Mouse (Mus musculus) kidney, adult 9 months (tissue): ENCODE results near the gene Mrpl11.
"Not testable (repeated sequence)": the region's sequence is repeated elsewhere in the genome, so short reads cannot be mapped to it uniquely, and the experiment has no call there.

ENCODE experiments used
- DNase-seq: peaks from one replicate; pipeline ENCODE4 v3.0.0; 2022

The Mrpl11 gene

DNA sequence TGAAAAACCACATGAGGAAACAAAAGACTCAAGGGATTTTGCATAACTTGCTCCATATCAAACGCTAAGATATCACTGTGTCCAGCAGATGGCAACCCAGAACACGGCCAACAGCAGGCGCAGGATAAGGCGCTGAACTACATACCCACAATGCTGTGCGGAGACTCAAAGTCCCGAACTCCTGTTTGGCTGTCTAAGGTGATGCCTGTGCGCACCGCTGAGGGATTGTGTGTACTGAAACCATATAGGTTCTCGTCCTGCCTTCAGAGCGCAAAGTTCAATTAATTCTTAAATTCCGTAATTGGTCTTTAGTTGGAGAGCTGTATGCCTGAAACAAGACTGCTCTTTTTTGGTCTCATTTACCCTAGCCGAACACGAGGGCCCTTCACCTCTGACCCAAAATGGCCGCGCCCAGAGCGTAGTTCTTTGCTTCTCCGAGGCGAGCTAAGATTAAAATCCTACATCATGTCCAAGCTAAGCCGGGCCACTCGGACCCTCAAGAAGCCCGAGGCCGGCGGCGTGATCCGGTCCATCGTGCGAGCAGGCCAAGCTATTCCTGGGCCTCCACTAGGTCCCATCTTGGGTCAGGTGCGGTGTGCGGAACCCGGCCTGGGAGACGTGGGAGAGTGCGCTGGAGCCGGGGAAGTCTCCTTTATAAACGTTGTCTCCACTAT lies at the start of gene Mrpl11:
Gene Mrpl11 (plus strand): TSS at position 220 of the 674 bp plus-strand sequence.
- peak; percentile 96 for DNase-seq

DNA sequence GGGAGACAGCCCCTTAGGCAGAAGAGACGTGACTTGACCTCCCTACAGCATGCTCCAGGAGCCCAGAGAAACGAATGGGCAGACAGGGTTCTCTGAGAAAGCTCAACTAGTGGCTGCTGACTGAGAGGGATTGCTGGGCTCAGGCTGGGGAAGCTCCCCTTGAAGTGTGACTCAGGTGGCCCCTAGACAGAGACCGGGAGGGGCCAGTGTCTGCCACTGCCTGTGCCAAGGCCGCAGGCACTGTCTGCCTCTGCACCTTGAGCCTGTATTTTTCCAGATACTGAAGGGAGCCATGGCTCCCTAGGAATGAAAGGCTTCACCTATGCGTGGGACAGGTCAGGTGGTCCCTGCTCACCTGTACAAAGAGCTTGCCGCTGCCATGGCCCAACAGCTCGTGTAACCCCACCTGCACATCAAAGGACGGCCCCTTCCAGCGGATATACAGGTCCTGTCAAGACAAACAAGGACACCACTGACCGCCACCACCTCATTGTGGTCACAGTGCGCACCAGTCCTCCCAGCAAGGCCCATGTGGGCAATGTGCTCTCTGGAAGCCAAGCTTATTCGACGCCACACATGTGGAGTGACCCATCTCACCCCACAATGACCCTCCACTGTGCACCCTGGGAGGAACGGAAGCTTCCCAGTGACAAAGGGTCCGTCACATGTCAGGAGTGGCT lies 45.9 kb upstream of the Mrpl11 start:
- no peak for DNase-seq

DNA sequence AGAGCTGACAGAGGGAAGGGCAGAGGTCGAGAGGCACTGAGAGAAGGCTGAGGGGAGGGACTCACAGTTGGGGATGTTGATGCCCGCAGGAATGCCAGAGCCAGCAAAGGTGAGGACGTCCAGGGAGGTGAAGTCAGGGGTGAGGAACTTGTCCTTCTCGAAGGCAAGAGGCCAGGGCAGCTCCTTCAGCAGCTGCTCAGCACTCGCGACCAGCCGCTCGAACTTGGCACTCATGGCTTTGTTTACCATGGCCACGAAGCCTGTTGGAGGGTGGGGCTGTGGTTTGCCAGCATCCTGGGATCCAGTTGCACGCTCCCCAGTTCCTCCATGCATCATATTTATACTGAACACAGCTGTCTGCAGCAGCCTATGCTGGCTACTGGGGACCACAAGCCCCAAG lies 45.1 kb upstream of the Mrpl11 start:
- no peak for DNase-seq

DNA sequence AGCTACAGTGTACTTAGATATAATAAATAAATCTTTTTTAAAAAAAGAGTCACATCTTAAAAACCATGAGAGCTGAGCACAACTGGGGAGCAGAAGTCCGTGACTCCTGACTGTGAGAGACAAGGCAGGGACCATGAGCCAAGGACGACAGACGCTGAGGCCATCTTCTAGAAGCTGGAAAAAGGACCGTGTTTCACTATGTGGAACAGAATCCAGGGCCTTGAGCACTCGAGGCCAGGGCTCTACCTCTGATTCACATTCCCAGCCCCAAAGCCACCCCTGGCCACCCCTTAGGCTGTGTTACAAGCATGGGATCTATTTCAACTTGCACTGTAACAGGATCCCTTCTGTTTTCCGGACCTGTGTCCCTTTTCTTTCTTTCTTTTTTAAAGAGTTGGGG lies 42.3 kb upstream of the Mrpl11 start:
- no peak for DNase-seq

DNA sequence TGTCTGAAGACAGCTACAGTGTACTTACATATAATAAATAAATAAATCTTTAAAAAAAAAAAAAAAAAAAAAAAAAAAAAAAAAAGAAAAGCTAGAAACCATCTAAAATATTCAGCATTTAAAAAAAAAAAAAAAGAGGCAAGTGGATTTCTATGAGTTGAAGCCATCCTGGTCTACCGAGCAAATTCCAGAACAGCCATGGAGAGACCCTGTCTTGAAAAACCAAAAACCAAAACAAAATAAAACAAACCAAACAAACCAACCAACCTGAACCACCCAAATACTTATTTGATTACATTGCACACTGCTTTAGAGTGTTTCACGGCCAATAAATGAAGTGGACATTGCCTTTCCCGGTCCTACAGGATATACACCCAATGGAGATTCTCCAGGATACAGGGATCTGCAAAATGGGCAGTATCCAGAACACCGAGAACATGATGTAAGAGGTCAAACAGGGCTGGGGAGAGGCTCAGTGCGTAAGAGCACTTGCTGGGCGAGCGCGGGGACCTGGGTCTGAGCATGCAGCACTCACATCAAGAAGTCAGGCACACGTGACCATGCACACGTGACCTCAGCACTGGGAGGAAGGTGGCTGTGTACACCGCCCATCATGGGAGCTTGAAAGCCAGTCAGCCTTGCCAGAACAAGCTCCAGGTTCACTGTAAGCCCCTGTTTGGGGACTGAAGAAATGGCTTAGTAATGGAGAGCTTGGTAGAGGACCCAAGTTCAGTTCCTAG lies 36.7 kb upstream of the Mrpl11 start:
- no peak for DNase-seq

DNA sequence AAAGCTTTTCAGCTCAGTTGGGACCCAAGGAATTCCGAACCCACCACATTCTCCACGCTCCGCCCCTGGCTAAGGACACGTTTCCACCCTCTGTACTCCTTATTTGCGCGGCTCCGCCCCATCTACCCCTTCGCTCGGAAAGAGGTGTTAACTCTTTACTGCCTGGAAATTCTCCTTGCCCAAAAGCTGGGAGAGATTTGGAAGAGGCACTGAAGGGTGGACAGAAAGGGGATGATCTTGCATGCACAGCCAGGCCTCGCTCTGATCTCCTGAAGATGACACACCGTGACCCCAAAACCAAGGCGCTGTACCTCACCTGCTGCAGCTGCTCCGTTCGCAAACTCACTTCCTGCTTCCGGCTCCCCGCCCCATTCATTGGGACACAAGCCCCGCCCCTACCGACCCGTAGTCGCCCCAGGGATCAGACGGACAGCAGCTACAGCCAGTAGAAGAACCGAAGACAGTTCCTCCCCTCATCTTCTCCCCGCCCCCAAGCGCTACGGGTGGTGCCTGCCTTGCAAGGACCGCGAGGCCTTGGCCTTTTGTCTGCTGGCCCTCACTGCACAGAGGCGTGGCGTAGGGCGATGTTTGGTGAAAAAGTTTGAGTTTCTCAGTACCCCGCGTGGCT lies 33.9 kb upstream of the Mrpl11 start, which contains the start of gene Dpp3:
Gene Dpp3 (minus strand): TSS at position 384 of the 628 bp plus-strand sequence.
- peak; percentile 99 for DNase-seq

DNA sequence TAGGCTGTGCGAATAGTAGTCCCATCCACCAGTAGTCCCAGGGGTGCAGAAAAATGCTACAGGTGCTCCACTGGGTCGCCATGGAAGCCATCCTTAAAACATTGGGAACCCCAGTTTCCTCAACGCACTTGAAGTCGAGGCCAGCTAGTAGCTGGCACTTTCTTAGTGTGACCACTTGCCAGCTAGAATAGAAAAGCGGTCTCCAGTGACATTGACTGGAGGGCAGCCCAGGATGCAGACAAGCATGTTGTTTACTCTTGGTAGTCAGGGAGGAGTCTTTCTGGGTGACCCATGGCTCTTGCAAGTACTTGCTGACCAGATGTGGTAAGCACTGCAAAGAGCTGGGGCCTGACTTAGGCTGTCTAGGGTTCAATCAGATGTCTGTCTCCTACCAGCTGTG lies 33.2 kb upstream of the Mrpl11 start:
- no peak for DNase-seq

DNA sequence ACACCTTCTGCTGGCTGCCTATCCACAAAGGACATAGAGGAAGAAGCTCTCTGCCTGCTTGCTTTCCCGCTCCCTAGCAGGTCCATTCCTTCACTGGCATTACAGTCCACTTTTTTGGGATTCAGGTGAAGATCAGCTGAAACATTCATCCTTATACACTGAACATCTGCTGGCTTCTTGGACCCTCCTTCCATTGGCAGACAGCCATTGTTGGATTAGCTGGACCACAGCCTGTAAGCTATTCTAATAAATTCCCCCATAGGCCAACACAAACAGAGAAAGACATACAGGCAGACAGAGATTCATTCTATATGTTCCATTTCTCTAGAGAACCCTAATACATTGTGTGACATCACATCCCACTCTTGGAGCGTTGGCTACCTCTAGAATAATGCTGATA lies 25.1 kb upstream of the Mrpl11 start:
- DNase-seq = no peak

DNA sequence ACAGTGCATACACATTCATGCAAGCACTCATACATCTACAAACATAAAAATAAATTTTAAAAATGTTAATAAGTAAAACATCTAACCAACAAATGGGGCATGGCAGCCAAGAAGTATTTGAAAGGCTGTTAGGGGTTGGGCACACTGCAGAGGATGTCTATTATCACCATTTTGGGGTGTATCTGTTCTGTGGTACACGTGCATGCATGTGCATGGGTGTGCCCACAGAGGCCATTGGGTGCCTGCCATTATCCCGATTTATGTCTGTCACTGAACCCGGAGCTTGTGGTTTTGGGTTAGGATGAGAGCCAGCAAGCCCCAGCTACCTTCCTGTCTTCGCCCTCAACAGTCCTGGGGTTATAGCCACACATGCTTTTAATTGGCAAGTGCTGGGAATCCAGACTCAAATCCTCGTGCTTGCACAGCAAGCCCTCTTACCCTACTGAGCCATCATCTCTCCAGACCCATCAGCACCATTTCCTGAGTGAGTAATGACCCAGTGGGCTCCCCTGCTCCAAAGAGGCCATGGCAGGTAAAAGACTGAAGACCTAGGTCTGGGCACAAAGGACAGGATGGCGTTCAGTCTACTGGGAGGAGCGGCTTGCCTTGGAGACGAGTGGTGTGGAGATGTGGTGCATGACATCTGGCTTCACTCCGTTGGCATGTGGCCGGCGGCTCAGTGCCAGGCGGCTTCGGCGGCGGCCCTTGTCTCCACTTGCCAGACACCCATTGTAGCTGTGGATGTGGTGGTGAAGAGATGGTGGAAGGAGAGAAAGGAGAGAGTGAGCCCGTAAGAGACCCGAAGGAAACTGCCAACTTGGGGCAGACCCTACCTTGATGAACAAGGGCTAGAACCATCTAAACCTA lies 24.3 kb upstream of the Mrpl11 start:
- DNase-seq = no peak

DNA sequence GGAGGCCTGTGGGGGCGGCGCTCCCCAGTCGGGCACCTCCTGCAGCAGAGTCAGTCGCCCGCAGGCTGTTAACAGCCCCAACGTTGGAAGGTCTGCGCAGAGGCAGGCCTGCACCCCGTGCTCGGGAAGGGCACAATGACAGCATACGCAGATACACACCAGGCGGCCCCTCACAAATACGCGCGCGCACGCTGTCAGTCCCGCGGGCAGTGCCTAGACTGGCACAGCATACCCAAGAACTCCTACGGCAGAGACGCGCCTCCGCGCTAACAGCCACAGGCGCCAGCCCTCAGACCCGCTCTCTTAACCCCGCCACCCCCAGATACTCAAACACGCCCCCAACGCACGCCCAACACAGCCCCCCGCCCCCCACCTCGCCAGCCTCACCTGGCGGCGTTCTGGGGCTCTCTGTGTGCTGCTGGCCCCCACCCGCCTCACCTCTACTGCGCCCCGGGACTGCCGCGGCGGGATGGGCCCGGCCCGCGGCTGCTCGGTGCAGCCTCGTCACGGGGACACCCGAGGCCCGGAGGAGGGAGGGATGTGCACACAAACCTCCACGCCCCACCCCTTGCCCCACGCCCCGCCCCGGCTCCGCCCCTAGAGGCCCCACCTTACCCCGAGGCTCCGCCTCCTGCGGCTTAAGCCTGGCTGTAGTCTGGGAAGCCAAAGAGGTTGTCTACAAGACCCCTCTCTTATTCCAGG lies 19.2 kb upstream of the Mrpl11 start, which contains the start of gene Peli3:
Gene Peli3 (minus strand): TSS at position 577 of the 702 bp plus-strand sequence.
- DNase-seq = peak; percentile 67

DNA sequence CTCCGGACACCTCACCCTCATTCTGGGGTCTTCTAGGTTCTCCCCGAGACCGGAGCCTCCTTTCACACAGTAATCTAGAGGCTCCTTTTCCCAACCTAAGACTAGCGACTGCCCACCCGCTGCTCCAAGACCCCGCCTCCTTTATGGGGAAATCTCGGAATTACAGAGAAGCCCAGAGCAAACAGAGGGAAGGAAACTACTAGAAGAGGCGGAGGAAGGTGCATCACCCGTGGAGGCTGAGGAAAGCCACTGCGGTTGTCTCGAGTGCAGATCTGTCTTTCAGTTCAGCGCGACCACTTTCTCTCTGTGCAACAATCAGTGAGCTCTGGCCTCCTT lies 18.7 kb upstream of the Mrpl11 start:
- no peak for DNase-seq

DNA sequence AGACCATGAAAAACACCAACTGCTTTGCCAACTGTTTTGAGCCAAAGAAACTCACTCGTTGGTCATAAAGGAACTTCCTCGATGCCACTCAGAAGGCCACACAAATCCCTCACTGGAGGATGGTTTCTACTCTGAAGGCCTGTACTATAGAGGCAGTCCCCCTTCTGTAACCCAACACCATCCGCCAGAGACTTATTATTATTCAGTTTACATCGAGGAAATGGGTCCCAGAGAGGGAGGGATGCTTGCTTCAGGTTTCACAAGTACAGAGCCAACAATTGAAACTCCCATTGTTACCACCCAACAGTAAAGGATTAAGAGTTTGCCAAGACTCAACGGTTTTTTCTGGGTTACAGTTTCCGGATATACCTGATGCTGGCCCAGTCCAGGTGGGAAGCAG lies 16.4 kb upstream of the Mrpl11 start:
- no peak for DNase-seq

DNA sequence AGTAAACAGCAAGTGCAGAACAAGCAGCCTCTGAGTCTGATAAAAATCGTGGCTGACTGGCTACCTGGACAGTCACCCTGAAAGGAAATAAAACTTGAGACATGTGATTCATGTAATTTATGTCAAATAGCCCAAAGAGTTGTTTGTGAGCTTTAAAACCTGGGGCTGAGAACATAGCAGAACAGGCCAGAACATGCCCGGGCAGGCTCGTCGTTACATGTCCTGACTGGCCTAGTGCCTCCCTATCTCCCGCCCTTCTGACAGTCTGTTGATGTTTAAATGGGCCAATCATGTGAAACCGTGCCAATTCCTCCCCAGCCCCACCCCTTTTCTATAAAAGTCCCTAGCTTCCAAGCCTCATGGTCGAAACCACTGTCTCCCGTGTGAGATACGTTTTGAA lies 13.3 kb upstream of the Mrpl11 start:
- not testable (repeated sequence) for DNase-seq

DNA sequence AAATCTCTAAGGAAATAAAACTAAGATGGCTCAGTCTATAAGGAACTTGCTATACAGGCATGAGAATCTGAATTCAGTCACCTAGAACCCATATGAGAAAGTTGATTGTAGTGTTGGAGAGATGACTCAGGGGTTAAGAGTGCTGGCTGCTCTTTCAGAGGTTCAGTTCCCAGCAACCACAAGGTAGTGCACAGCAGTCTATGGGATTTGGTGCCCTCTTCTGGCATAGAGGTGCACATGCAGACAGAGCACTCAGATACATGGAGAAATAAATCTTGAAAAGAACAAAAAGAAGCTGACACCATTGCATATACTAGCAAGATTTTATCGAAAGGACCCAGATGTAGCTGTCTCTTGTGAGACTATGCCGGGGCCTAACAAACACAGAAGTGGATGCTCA lies 6.3 kb downstream of the Mrpl11 start:
- no peak for DNase-seq

DNA sequence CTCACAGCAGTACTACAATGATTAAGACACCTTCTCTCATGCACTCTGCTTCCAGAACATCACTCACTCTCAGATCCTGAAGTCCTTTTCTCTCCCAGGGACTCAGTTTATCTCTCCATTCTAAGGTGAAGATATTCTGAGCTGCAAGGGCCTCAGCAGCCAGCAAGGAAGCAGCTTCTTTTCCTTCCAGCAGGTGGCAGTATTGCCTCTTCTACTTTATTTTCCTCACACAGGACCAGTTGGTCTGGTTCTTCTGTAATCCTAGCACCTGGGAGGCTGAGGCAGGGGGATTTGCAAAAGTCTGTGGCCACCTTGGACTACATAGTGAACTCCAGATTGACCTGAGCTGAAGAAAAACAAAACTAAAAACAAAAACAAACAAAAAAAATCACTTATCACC lies 19.8 kb downstream of the Mrpl11 start:
- peak; percentile 57 for DNase-seq

DNA sequence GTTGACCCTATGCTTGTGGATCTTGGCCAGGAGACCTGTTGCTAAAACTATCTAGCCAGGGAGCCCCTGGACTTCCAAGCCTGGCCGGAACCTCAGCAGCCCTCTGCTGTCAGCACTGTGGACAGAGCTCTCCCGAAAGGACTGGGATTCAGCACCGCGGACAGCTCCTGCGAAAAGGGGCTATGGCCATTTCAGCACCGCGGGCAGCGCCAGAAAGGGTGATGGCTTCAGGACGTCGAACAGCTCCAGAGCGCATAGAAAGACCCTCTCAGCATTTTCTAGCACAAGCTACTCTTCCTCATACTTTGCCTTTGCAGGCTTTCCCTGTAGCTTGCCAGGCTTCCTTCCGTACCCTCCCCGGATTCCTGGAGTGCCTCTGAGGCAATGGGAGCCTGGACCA lies 27.1 kb downstream of the Mrpl11 start:
- DNase-seq = peak; percentile 89

DNA sequence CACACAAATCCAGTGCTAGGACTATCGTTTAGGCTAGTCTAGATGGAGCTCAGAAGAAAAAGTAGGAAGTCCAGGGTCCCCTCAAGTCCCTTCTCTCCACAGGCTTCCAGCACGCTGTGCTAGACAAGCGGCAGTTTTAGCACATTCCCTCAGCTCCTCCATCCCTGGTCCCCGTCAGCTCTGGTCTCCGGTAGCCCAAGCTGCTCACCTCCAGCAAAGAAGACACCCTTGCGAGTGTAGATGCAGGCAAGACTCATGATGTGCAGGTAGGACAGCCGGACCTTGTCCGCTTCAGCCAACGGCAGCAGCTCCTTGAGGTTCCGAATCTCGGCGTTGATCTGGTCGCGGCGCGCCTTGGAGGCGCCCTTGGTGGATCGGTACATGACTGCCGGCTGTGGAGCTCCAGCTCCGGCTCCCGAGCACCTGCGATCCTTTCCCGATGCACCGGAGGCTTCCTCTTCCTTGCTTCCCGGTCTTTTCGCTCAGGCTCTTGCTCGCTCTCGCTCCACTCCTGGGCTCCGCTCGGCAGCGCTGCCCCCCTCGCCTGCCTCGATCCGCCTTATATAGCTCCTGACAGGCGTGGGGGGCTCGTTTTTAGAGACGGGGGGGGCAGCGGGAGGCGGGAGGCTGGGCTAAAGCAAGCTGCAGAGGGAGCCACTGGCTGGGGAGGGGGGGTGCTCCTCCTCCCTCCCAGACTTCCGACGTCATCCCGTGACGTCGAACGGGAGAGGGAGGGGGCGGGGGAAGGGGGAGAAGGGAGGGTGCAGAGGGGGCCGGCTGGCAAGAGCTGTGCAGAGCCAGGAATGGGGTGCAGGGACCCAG lies 27.7 kb downstream of the Mrpl11 start:
- no peak for DNase-seq

DNA sequence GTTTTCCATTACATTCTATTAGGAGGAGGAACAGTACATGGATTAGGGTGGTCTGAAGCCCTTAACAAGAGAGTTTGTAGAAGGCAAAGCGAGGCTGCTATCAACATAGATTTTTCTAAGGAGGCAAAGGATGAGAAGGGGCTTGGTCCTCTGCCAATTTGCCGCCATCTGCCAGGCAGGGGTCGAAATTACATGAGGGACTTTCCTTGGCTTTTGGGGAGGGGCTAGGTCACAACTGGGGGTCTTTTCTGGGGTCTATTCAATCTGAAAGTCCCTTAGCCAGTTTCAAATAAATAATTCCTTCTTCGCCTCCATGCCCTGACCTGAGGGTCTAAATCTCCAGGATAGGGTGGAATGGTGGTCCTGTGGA lies 28.3 kb downstream of the Mrpl11 start, which contains the start of gene Npas4:
Gene Npas4 (minus strand): TSS at position 61 of the 370 bp plus-strand sequence.
- DNase-seq = no peak

DNA sequence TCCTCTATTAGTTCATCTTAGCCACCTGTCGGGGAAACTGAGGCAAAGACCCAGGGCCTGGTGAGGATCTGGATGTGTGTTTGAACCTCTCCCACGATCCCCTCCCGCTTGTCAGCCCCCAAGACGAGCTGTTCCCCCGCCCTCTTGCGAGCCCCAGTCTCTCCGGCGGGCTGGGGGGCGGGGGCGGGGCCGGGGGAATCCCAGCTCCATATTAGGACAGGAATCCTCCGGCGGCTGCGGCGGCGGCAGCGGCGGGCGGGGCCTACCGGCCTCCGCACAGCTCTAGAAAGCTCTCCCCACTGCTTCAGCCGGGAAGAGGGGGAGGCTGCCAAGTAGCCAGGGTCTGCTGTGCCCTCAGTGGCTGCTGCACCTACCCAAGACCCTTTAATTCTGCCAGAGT lies 28.8 kb downstream of the Mrpl11 start:
- no peak for DNase-seq

DNA sequence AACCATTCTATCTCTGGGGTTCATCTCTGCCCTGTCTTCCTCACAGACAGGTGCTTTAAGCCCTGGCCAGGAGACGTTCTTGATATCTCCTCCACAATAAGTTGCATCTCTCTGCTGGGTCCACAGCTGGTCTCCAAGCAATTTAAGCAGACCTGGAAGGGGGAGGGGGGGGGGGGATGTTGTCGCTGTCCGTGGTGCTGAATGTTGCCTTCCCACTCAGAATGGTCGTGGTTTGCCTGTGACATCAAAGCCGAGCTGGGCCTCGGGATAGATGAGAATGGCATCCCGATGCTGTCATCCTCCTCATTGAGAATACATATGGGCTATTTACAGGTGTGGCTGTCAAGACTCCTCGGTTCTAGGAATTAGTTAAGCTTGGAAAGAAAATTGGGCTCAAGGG lies 30.4 kb downstream of the Mrpl11 start:
- no peak for DNase-seq

DNA sequence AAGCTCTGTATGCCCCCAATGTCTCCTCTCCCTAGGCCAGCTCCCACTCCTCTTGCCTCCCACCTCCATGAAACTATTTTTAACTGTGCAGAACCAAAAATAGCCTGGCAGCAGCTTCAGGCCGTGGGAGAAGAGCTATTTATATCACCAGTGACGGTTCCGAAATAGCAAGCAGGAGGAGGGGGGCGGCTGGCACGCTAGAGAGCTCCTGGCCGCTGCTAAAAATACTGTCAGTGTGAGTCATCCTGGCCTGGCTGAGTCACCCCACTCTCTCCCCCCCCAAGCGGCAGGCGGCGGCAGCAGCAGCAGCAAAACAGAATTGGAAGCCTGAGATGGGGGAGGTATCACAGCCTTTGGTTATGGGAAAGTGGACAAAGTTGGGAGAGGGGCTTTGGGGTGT lies 31.0 kb downstream of the Mrpl11 start:
- DNase-seq = no peak
